Mouse (Mus musculus) limb, embryonic 10.5 days (tissue): ENCODE measurements at regions not wholly inside any gene's neighbourhood (a gene's known extent, or its start where the extent isn't known, plus 50 kb on each side); places are given as distances from the start of the nearest gene placed in this dataset.

ENCODE experiments used
- DNase-seq: peaks from one replicate; pipeline ENCODE4 v3.0.0-alpha.2; 2017; ENCODE audit warnings: low spot score
- H3K27ac ChIP-seq: fragments of 300-500 bp; sonication (generic); 2 replicates; pipeline ENCODE4 v1.5.1; 2016; ENCODE audit warnings: mild to moderate bottlenecking
- H3K27me3 ChIP-seq: fragments of 300-500 bp; sonication (generic); 2 replicates; pipeline ENCODE4 v1.6.1; 2016; ENCODE audit warnings: low read depth, mild to moderate bottlenecking; ENCODE audit not compliant: poor library complexity, severe bottlenecking
- H3K36me3 ChIP-seq: fragments of 300-500 bp; sonication (generic); 2 replicates; pipeline ENCODE4 v1.6.1; 2016; ENCODE audit warnings: mild to moderate bottlenecking, moderate library complexity
- H3K4me1 ChIP-seq: fragments of 300-500 bp; sonication (generic); 2 replicates; pipeline ENCODE4 v1.6.1; 2016
- H3K4me3 ChIP-seq: fragments of 300-500 bp; sonication (generic); 2 replicates; pipeline ENCODE4 v1.5.1; 2016; ENCODE audit warnings: mild to moderate bottlenecking, moderate library complexity
- H3K9me3 ChIP-seq: fragments of 300-500 bp; sonication (generic); replicated peaks from 2 replicates; pipeline ENCODE4 v1.6.1; 2016; ENCODE audit warnings: mild to moderate bottlenecking
- WGBS: fragments of 180-500 bp; shearing (Covaris S2); methylation state at CpG from one replicate; pipeline ENCODE4 v1.1.7; 2016; 5-methylcytosine and 5-hydroxymethylcytosine counted together

- Histone ChIP-seq H3K9me3 (no peaks in the 10 kb centered on the region), H3K27me3 (no peaks in the 10 kb centered on the region), H3K36me3 (no peaks in the 10 kb centered on the region), H3K4me3 (no peak overlapping the region), H3K27ac (no peak overlapping the region), H3K4me1 (peaks cover 34% of the 10 kb centered on the region)
- 48% methylated on average over 5 of the region's 5 CpGs for WGBS
- DNase-seq, result no peak
Measured at GRCm38 (mm10) chr12:71370091-71370490, 60.4 kb downstream of the Dact1 start.

- Histone ChIP-seq H3K27me3 (no peaks in the 10 kb centered on the region), H3K4me3 (no peak overlapping the region), H3K36me3 (no peaks in the 10 kb centered on the region), H3K4me1 (peaks cover 36% of the 10 kb centered on the region), H3K9me3 (no peaks in the 10 kb centered on the region), H3K27ac (no peak overlapping the region)
- DNase-seq, result no peak
- WGBS, result 71% methylated on average over 5 of the region's 5 CpGs
Measured at GRCm38 (mm10) chr12:71371948-71372347, 62.3 kb downstream of the Dact1 start.

- H3K9me3 ChIP-seq, result no peaks in the 10 kb centered on the region
- no peaks in the 10 kb centered on the region for H3K27me3 ChIP-seq
- DNase-seq, result no peak
- no peak overlapping the region for H3K4me3 ChIP-seq
- H3K27ac ChIP-seq, result no peak overlapping the region
- WGBS, result 63% methylated on average over 2 of the region's 2 CpGs
- peaks cover 41% of the 10 kb centered on the region for H3K4me1 ChIP-seq
- no peaks in the 10 kb centered on the region for H3K36me3 ChIP-seq
Measured at GRCm38 (mm10) chr12:71373633-71374032, 63.9 kb downstream of the Dact1 start.

- Histone ChIP-seq H3K27ac (no peak overlapping the region), H3K4me1 (peaks cover 31% of the 10 kb centered on the region), H3K27me3 (no peaks in the 10 kb centered on the region), H3K36me3 (no peaks in the 10 kb centered on the region), H3K4me3 (no peak overlapping the region), H3K9me3 (no peaks in the 10 kb centered on the region)
- 69% methylated on average over 8 of the region's 8 CpGs for WGBS
- DNase-seq, result no peak
Measured at GRCm38 (mm10) chr12:71376446-71376845, 66.8 kb downstream of the Dact1 start.

GRCm38 (mm10) chr12:71376966-71377365 lies 67.3 kb downstream of the Dact1 start:
- WGBS, result 42% methylated on average over 9 of the region's 9 CpGs
- DNase-seq, result no peak

GRCm38 (mm10) chr12:71379626-71380423 lies 70.1 kb downstream of the Dact1 start:
- WGBS, result 92% methylated on average over 8 of the region's 8 CpGs
- Histone ChIP-seq H3K36me3 (no peaks in the 10 kb centered on the region), H3K4me1 (peaks cover 11% of the 10 kb centered on the region), H3K27ac (no peak overlapping the region), H3K4me3 (no peak overlapping the region), H3K27me3 (no peaks in the 10 kb centered on the region), H3K9me3 (no peaks in the 10 kb centered on the region)
- no peak for DNase-seq

More at GRCm38 (mm10) chr12:71376966-71377365, 67.3 kb downstream of the Dact1 start:
- H3K27ac ChIP-seq, result no peak overlapping the region
- H3K36me3 ChIP-seq, result no peaks in the 10 kb centered on the region
- H3K4me3 ChIP-seq, result no peak overlapping the region
- no peaks in the 10 kb centered on the region for H3K27me3 ChIP-seq
- no peaks in the 10 kb centered on the region for H3K9me3 ChIP-seq
- H3K4me1 ChIP-seq, result peaks cover 28% of the 10 kb centered on the region

- WGBS, result 91% methylated on average over 3 of the region's 3 CpGs
- no peaks in the 10 kb centered on the region for H3K27me3 ChIP-seq
Measured at GRCm38 (mm10) chr12:71380424-71380761, 70.7 kb downstream of the Dact1 start.

GRCm38 (mm10) chr12:71386251-71386650 lies 76.6 kb downstream of the Dact1 start:
- no peak for DNase-seq
- no peak overlapping the region for H3K27ac ChIP-seq
- no peaks in the 10 kb centered on the region for H3K27me3 ChIP-seq
- 84% methylated on average over 3 of the region's 3 CpGs for WGBS
- no peaks in the 10 kb centered on the region for H3K36me3 ChIP-seq
- H3K4me3 ChIP-seq, result no peak overlapping the region
- no peaks in the 10 kb centered on the region for H3K9me3 ChIP-seq
- no peaks in the 10 kb centered on the region for H3K4me1 ChIP-seq

More at GRCm38 (mm10) chr12:71380424-71380761, 70.7 kb downstream of the Dact1 start:
- H3K27ac ChIP-seq, result no peak overlapping the region
- H3K9me3 ChIP-seq, result no peaks in the 10 kb centered on the region
- no peaks in the 10 kb centered on the region for H3K36me3 ChIP-seq
- H3K4me1 ChIP-seq, result peaks cover 11% of the 10 kb centered on the region
- no peak overlapping the region for H3K4me3 ChIP-seq
- DNase-seq, result no peak

GRCm38 (mm10) chr12:71391481-71391880 lies 81.8 kb downstream of the Dact1 start:
- Histone ChIP-seq H3K27me3 (no peaks in the 10 kb centered on the region), H3K27ac (no peak overlapping the region), H3K4me1 (0 out of 2 replicates have a peak, but pooled peaks cover 6% of the 10 kb centered on the region), H3K36me3 (no peaks in the 10 kb centered on the region), H3K4me3 (no peak overlapping the region), H3K9me3 (no peaks in the 10 kb centered on the region)
- DNase-seq, result no peak
- WGBS, result 75% methylated on average over 6 of the region's 6 CpGs

GRCm38 (mm10) chr12:71393752-71394151 lies 84.1 kb downstream of the Dact1 start:
- no peak overlapping the region for H3K27ac ChIP-seq
- no peaks in the 10 kb centered on the region for H3K9me3 ChIP-seq
- peaks cover 9% of the 10 kb centered on the region; the same call in 1 of the 2 replicates for H3K4me1 ChIP-seq
- no peaks in the 10 kb centered on the region for H3K36me3 ChIP-seq
- WGBS, result 89% methylated on average over 1 of the region's 1 CpGs
- no peak for DNase-seq
- peaks cover 5% of the 10 kb centered on the region; the same call in 1 of the 2 replicates for H3K27me3 ChIP-seq
- H3K4me3 ChIP-seq, result no peak overlapping the region

- 94% methylated on average over 7 of the region's 7 CpGs for WGBS
- DNase-seq, result no peak
- no peak overlapping the region for H3K4me3 ChIP-seq
Measured at GRCm38 (mm10) chr12:71397456-71397855, 87.8 kb downstream of the Dact1 start.

GRCm38 (mm10) chr12:71398701-71399100 lies 89.0 kb downstream of the Dact1 start:
- H3K4me3 ChIP-seq, result no peak overlapping the region
- peaks cover 22% of the 10 kb centered on the region for H3K4me1 ChIP-seq
- no peaks in the 10 kb centered on the region for H3K9me3 ChIP-seq
- no peaks in the 10 kb centered on the region for H3K36me3 ChIP-seq
- WGBS, result 93% methylated on average over 3 of the region's 3 CpGs
- H3K27me3 ChIP-seq, result peaks cover 33% of the 10 kb centered on the region
- H3K27ac ChIP-seq, result no peak overlapping the region
- DNase-seq, result no peak

More at GRCm38 (mm10) chr12:71397456-71397855, 87.8 kb downstream of the Dact1 start:
- Histone ChIP-seq H3K27me3 (peaks cover 25% of the 10 kb centered on the region), H3K4me1 (peaks cover 22% of the 10 kb centered on the region), H3K9me3 (no peaks in the 10 kb centered on the region), H3K36me3 (no peaks in the 10 kb centered on the region), H3K27ac (no peak overlapping the region)

- Histone ChIP-seq H3K9me3 (no peaks in the 10 kb centered on the region), H3K27ac (no peak overlapping the region), H3K27me3 (peaks cover 46% of the 10 kb centered on the region), H3K4me1 (peaks cover 19% of the 10 kb centered on the region), H3K36me3 (no peaks in the 10 kb centered on the region), H3K4me3 (no peak overlapping the region)
- 90% methylated on average over 6 of the region's 6 CpGs for WGBS
- no peak for DNase-seq
Measured at GRCm38 (mm10) chr12:71400201-71400600, 90.5 kb downstream of the Dact1 start.
